Mouse (Mus musculus) spleen, postnatal 4 days (tissue): ENCODE results near the gene Psme3.

ENCODE experiments used
- DNase-seq, 2 experiments: peaks; one replicate each; pipeline ENCODE4 v3.0.0; 2022; ENCODE audit warnings: low spot score in 2 of 2

Gene Psme3

GRCm38 (mm10) chr11:101353436-101353835, 37.4 kb downstream of the Psme3 start:
- no peak for DNase-seq

- no peak for DNase-seq
Observed at GRCm38 (mm10) chr11:101354438-101355010, 38.5 kb downstream of the Psme3 start.

- no peak for DNase-seq
Observed at GRCm38 (mm10) chr11:101355916-101356315, 39.9 kb downstream of the Psme3 start.

DNA sequence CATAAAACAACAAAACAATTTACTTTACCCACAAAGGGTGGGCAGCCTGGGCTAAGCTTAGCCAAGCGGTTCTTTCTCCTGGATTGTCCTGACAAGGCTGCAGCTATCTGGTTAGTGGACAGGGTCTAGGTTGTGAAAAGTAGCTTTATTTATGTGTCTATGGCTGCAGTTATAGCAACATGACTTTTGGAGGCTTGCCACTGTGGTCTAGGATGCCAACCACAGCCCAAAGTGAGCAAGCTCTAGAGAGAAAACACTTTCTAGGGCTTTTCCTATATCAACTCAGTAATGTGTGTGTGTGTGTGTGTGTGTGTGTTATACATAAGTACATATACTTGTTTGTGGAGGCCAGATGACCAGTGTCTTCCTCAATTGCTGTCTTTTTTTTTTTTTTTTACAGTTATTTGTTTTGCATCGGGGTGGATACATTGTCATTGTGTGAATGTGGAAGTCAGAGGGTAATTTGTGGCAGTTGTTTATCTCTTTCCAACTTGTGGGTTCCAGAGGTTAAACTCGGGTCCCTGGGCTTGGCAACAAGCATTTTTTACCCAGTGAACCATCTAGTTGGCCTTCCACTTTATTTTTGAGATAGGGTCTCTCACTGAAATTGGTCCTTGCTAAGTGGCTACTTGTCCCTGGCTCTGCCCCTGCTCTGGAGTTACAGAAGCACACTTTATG, 41.6 kb downstream of the Psme3 start:
- DNase-seq: no peak

- DNase-seq: no peak
Observed at GRCm38 (mm10) chr11:101359776-101360175, 43.8 kb downstream of the Psme3 start.

DNA sequence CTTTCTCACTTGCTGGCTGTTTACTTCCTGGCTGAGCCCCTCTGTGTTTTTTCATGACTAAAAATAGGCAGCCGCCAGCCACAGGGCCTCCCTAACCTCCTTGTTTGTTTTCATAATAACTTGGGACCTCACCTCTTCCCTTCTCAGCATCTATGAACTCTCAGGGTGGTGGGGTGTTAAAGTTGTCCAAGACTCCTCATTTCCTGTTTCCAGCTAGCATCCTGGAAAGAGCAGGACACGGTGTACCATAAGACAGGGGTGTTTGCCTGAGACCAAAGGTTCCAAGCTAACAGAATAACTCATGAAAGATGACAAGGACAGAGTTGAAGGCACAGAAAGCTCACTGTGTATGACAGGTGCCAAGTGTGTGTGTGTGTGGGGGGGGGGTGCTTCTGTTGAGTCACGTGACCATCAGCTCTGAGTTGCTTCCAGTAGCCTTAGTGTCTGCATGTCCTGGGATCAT, 44.7 kb downstream of the Psme3 start:
- DNase-seq: no peak

- DNase-seq: no peak
Observed at GRCm38 (mm10) chr11:101364531-101364931, 48.5 kb downstream of the Psme3 start.

- DNase-seq: no peak
Observed at GRCm38 (mm10) chr11:101367326-101367935, 51.4 kb downstream of the Psme3 start, which contains the start of gene G6pc. G6pc (plus strand) TSS chr11:101367561.

- DNase-seq: no peak
Observed at GRCm38 (mm10) chr11:101370141-101370540, 54.1 kb downstream of the Psme3 start.
